Comparison of ENCODE assay signal across 32 mouse cellular contexts in genomic region chr10:23986419-23986818, GRCm38 (mm10). TPM values are rescaled to one million over a fixed set of nuclear protein-coding genes. Genes with fewer than 3 reads are reported as not detected.
"Had no signal": no experiment of that assay in that cellular context is flagged by ENCODE, and none has a peak within 500 bp of the region (broad histone marks: within the 10 kb centered on the region; RNA-seq: fewer than 3 reads in every experiment).

No protein-coding gene starts in this region.

- H3K4me3 ChIP-seq: limb, embryonic 12.5 days; limb, embryonic 15.5 days; megakaryocyte, embryonic 14.5 days; midbrain, embryonic 10.5 days; midbrain, embryonic 13.5 days; myocyte had no signal

- H3K27me3 ChIP-seq: limb, embryonic 12.5 days; limb, embryonic 15.5 days; megakaryocyte, embryonic 14.5 days; midbrain, embryonic 13.5 days had no signal

- H3K27ac ChIP-seq: kidney, postnatal 0 days; limb, embryonic 12.5 days; limb, embryonic 15.5 days; liver, embryonic 14.5 days; macrophage; midbrain, embryonic 10.5 days; midbrain, embryonic 13.5 days had no signal

- ATAC-seq: intestine, embryonic 16.5 days; liver, postnatal 0 days; lung, postnatal 0 days; midbrain, embryonic 13.5 days; midbrain, embryonic 16.5 days had no signal

- DNase-seq: kidney, adult 18-20 months; kidney, postnatal 36 days; left cerebral cortex, postnatal 4 days; liver, postnatal 0 days; lung, embryonic 14.5 days; thymus, adult 18-20 months had no signal

- H3K36me3 ChIP-seq: limb, embryonic 12.5 days; limb, embryonic 15.5 days; midbrain, embryonic 10.5 days; midbrain, embryonic 13.5 days had no signal

- H3K4me1 ChIP-seq: limb, embryonic 12.5 days; limb, embryonic 15.5 days; megakaryocyte, embryonic 14.5 days; midbrain, embryonic 13.5 days had no signal

RNA-seq across cellular contexts. Expression of gene Taar6, which starts 1.0 kb away (rescaled TPM):
- total RNA-seq: layer of hippocampus, adult 8-10 months; layer of hippocampus, postnatal 14 days; left cerebral cortex, adult 8-10 months; left cerebral cortex, postnatal 14 days; left cerebral cortex, postnatal 4 days; monocyte, adult 5-6 weeks had no signal
- polyA plus RNA-seq: intestine, embryonic 16.5 days; kidney, embryonic 14.5 days; kidney, postnatal 0 days; limb, embryonic 12.5 days; limb, embryonic 15.5 days; liver, embryonic 11.5 days; liver, embryonic 14.5 days; liver, postnatal 0 days; lung, embryonic 14.5 days; lung, postnatal 0 days; macrophage; midbrain, embryonic 10.5 days; midbrain, embryonic 13.5 days; midbrain, embryonic 16.5 days; myocyte; neural tube, embryonic 11.5 days; neural tube, embryonic 14.5 days; small intestine, adult 2 months; spleen, adult 2 months; stomach, embryonic 16.5 days; testis, adult 2 months; urinary bladder, adult 2 months had no signal

RNA-seq across cellular contexts. Expression of gene Taar7a, which starts 6.9 kb away (rescaled TPM):
- total RNA-seq: layer of hippocampus, adult 8-10 months; layer of hippocampus, postnatal 14 days; left cerebral cortex, adult 8-10 months; left cerebral cortex, postnatal 14 days; left cerebral cortex, postnatal 4 days; monocyte, adult 5-6 weeks had no signal
- polyA plus RNA-seq: intestine, embryonic 16.5 days; kidney, embryonic 14.5 days; kidney, postnatal 0 days; limb, embryonic 12.5 days; limb, embryonic 15.5 days; liver, embryonic 11.5 days; liver, embryonic 14.5 days; liver, postnatal 0 days; lung, embryonic 14.5 days; lung, postnatal 0 days; macrophage; midbrain, embryonic 10.5 days; midbrain, embryonic 13.5 days; midbrain, embryonic 16.5 days; myocyte; neural tube, embryonic 11.5 days; neural tube, embryonic 14.5 days; small intestine, adult 2 months; spleen, adult 2 months; stomach, embryonic 16.5 days; testis, adult 2 months; urinary bladder, adult 2 months had no signal

RNA-seq across cellular contexts. Expression of gene Taar7b, which starts 13.3 kb away (rescaled TPM):
- total RNA-seq: layer of hippocampus, adult 8-10 months; layer of hippocampus, postnatal 14 days; left cerebral cortex, adult 8-10 months; left cerebral cortex, postnatal 14 days; left cerebral cortex, postnatal 4 days; monocyte, adult 5-6 weeks had no signal
- polyA plus RNA-seq: intestine, embryonic 16.5 days; kidney, embryonic 14.5 days; kidney, postnatal 0 days; limb, embryonic 12.5 days; limb, embryonic 15.5 days; liver, embryonic 11.5 days; liver, embryonic 14.5 days; liver, postnatal 0 days; lung, embryonic 14.5 days; lung, postnatal 0 days; macrophage; midbrain, embryonic 10.5 days; midbrain, embryonic 13.5 days; midbrain, embryonic 16.5 days; myocyte; neural tube, embryonic 11.5 days; neural tube, embryonic 14.5 days; small intestine, adult 2 months; spleen, adult 2 months; stomach, embryonic 16.5 days; testis, adult 2 months; urinary bladder, adult 2 months had no signal

RNA-seq across cellular contexts. Expression of gene Taar5, which starts 15.9 kb away (rescaled TPM):
- total RNA-seq: layer of hippocampus, adult 8-10 months; layer of hippocampus, postnatal 14 days; left cerebral cortex, adult 8-10 months; left cerebral cortex, postnatal 14 days; left cerebral cortex, postnatal 4 days; monocyte, adult 5-6 weeks had no signal
- polyA plus RNA-seq: intestine, embryonic 16.5 days; kidney, embryonic 14.5 days; limb, embryonic 12.5 days; limb, embryonic 15.5 days; liver, embryonic 11.5 days; liver, embryonic 14.5 days; liver, postnatal 0 days; lung, embryonic 14.5 days; lung, postnatal 0 days; macrophage; midbrain, embryonic 10.5 days; midbrain, embryonic 13.5 days; midbrain, embryonic 16.5 days; myocyte; neural tube, embryonic 11.5 days; small intestine, adult 2 months; spleen, adult 2 months; stomach, embryonic 16.5 days; testis, adult 2 months; urinary bladder, adult 2 months had no signal

RNA-seq across cellular contexts. Expression of gene Taar4, which starts 26.1 kb away (rescaled TPM):
- total RNA-seq: layer of hippocampus, adult 8-10 months; layer of hippocampus, postnatal 14 days; left cerebral cortex, adult 8-10 months; left cerebral cortex, postnatal 14 days; left cerebral cortex, postnatal 4 days; monocyte, adult 5-6 weeks had no signal
- polyA plus RNA-seq: intestine, embryonic 16.5 days; kidney, embryonic 14.5 days; kidney, postnatal 0 days; limb, embryonic 12.5 days; limb, embryonic 15.5 days; liver, embryonic 11.5 days; liver, embryonic 14.5 days; liver, postnatal 0 days; lung, embryonic 14.5 days; lung, postnatal 0 days; macrophage; midbrain, embryonic 10.5 days; midbrain, embryonic 13.5 days; midbrain, embryonic 16.5 days; myocyte; neural tube, embryonic 11.5 days; neural tube, embryonic 14.5 days; small intestine, adult 2 months; spleen, adult 2 months; stomach, embryonic 16.5 days; testis, adult 2 months; urinary bladder, adult 2 months had no signal
